Mouse (Mus musculus) frontal cortex, adult 2 months (tissue): ENCODE data around the gene Kctd6. TPM values are rescaled to one million over a fixed set of nuclear protein-coding genes. Genes with fewer than 3 reads are reported as not detected.
A peak's percentile ranks its signal among the peaks of the same experiment; 100 is the strongest.
"Not testable (repeated sequence)": the region's sequence is repeated elsewhere in the genome, so short reads cannot be mapped to it uniquely, and the experiment has no call there.

Experiments used
- DNase-seq, 2 experiments: peaks; one replicate each; pipeline ENCODE4 v3.0.0; 2022; ENCODE audit warnings: low spot score in 1 of 2; ENCODE audit errors: extremely low spot score in 1 of 2
- polyA plus RNA-seq: library from polyadenylated mRNA; depleted of rRNA; stranded (reverse); fragments of >200 nt; gene quantifications from 2 replicates; pipeline ENCODE4 v1.2.3, GENCODE M21; 2012; rRNA removed

Gene Kctd6
- polyA plus RNA-seq, 1 experiment, result 36.3 TPM

- no peak for DNase-seq
These were observed 32.9 kb downstream of the Kctd6 start for GRCm38 (mm10) chr14:8246878-8247277.

GRCm38 (mm10) chr14:8249206-8249605 lies 35.3 kb downstream of the Kctd6 start:
- peak in 1 of 2 experiments; percentile 10 for DNase-seq

DNA sequence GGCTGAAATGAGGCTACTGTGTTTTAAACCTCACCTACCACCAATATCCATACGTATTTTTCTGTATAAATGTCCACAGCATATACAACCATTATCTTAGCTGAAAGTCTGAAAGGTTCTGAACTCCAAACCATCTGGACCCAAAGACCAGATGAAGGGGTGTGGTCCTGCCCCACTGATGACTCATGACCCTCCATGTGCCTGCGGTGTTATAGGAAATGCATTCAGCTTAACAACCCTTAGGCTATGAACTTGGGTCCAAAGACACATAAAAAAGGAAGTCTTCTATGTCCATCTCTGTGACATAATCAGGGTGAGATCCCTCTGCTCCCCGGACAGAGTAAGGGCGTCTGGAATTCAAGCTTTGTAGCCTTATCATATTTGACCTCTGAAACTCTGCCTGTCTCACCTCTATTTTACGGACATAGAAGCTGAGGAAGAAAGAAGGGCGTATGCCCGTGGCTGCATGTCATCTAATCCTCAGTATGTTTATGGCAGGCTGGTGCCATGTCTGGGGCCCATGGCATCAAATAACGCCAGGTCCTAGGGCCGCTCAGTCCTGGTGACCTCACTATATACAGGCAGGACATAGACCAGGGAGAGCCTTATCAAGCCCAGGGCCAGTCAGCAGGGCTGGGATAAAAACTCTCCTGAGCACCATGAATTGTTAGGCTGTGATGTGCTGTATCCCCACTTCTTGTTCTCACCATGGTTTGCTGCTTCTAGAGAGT lies 36.4 kb downstream of the Kctd6 start:
- no peak for DNase-seq

DNA sequence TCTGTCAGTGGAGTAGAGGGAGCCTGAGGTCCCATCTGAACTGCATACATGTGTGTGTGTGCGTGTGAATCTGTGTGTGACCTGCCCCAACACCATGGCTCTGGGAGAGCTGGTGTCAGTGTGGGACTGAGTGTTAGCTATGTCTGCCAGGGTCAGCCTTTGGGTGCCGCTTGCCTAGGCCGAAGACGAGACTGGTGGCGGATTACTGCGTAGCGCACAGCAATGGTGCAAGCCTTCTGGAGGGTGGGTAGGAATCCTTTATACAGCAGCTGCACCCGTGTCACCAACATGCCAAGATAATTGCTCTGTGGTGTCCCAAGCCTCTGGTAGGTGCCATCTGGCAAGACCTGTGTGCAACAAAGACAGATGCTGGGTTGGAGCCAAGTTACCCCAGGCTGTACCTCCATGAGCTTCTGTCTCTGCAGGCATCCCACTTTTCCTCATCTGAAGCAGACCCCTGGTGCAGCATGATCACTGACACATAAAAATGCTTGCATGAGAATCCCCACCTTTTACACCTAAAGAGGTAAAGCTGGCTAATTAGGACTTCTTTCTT lies 37.5 kb downstream of the Kctd6 start:
- DNase-seq, result no peak

DNA sequence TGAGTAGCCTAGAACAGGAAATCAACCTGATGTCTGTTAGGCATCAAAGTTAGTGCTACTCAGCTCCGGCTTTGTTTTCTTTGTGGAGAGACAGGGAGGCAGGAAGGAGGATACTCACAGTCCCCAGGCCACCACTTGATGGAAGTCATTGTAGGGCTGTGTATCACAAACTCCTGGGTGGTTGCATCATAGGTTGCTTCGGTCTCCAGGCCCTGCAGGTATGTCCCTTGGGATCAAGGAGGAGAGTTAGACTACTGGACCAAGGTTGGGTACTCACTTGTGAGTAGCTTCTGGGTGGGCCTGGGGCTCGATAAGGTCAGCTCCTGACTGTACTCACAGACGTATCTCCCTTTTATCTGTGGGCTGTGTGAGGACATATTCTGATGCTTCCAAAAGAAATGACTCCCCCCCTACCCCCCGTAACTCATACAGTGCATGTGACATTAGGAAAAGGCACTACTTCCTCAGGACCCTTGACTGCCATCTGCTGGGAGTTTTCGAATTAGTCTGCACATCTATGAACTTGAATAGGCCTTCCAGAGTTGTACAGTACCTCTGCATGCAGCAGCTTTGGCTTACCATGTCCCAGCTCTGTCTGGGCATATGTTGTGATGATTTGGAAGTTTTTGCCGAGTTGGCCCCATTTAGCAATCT lies 41.3 kb downstream of the Kctd6 start:
- DNase-seq, result peak; percentile 30 to 82

DNA sequence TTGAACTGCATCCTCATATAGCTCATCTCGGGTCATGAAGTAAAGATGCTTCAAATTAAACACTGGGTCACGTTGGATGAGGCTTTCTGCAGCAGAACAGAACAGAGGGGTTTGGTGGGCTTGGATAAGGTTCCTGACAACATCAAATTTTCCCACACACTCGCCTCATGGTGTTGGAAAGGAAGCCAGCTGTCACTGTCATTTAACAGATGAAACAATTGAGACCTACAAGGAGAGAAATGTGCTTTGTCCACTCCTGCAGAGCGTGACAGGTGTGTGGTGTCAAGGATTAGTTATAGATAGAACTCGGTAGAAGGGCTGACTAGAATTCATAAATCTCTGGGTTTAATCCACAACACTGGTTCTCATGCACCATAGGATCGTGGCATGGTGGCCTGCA lies 42.1 kb downstream of the Kctd6 start:
- DNase-seq, result no peak

DNA sequence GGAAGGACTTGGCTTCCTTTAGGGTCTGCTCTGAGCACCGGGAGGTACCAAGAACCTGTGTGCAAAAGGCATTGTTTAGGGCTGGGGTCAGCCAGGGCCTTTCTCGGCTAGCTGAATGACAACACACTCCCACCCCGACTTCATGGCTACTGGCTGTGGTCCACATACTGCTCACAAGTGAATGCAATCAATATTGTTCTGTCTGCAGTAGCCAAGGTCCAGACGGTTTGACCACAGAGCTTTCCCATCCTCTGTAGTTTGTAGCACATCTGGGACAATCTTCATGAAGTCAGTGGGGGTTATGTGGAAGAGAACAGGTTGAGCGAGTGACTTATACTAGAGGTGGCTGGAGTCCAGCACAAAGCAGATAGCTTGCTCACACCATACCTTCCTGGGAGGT lies 42.9 kb downstream of the Kctd6 start:
- no peak for DNase-seq

DNA sequence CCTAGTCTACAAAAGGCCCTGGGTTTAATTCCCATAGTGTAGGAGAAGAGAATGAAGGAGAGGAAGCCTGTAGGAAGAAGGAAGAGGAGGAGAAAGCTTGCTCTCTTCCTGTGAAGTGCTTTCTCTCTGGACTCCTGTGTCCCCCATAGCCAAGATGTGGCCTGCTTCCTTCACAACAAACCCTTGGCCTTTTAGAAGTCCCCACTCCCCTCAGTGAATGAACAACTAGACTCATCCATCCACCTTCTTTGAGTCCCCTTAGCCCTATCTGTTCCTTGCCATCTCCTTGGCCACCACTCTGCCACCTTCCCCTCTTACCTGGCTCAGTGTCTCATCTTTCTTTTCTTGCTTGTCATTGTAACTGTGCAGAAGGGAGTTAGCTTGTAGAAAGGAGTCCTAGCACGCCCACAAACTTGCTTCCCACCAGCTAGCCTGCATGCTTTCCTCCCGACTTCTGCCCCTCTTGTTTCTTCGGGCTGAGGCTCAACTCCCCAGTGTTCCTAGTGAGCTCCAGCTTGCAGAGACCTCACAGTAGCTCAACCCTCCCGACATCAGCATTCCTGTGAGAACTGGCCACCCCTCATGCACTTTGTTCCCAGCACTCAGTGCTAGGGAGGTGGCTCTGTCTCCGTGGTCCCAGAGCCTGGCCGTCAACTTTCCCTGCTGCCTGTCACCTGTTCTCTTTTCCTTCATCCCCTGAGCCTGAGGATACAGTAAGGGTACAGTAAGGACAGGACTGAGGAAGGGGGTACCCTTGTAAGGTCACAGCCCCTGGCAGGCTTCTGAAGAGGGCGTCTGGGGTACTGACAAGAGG lies 43.8 kb downstream of the Kctd6 start:
- no peak for DNase-seq

- no peak for DNase-seq
These were observed 44.3 kb downstream of the Kctd6 start for GRCm38 (mm10) chr14:8258335-8258627.

DNA sequence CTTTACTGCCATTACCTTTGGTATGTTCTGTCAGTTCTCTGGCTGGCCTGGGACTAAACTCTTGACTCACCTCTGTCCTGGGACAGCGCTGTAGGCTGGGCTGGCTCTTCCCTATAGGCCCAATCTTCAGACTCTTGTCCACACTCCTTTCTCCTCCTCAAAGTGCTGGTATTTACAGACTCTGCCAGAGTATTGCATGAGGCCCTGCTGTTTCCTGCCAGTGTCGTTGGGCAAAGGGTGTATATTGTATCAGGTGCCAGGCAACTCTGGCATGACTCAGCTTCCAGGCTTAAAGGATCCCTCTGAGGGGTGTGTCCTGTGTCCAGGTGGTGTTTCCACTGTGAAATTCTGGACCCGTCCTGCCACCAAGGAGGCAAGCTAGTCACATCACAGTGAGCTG lies 44.8 kb downstream of the Kctd6 start:
- DNase-seq, result no peak

GRCm38 (mm10) chr14:8259166-8259565 lies 45.2 kb downstream of the Kctd6 start, which contains the start of gene Acox2:
TSS of gene Acox2 (minus strand) at chr14:8259353.
- no peak for DNase-seq

DNA sequence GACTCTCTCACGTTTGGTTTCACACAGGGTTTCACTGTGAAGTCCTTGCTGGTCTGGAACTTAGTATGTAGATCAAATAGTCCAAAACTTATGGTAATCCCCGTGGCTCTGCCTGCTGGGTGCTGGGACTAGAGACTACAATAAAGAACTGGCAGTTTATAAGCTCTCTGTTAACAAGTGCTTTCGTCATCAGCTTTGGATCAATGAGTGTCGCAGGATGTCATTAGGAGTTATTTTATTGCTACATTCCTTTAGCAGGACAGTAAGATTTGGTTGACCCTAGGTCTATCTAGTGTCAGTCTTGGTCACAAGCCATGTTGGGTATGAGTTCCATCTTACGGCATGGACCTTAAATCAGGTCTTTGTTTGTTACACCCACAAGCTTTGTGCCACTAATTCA lies 46.3 kb downstream of the Kctd6 start:
- DNase-seq, result no peak

DNA sequence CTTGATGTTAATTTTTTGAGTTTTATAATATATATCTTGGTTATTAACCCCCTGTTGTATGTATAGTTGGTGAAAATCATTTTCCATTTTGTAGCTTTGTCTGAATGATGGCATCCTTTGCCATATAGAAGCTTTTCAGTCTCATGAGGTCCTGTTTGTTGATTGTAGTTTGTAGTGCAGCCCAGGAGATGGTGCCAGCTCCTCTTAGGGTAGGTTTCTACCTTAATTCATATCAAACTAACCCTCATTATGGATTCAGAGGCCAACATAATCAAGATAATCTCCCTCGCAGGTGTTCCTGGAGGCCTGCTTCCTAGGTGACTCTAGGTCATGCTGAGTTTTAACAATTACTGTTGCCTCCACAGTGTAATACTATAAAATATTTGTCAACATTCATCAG lies 48.3 kb downstream of the Kctd6 start:
- DNase-seq, result peak in 1 of 2 experiments; percentile 20

DNA sequence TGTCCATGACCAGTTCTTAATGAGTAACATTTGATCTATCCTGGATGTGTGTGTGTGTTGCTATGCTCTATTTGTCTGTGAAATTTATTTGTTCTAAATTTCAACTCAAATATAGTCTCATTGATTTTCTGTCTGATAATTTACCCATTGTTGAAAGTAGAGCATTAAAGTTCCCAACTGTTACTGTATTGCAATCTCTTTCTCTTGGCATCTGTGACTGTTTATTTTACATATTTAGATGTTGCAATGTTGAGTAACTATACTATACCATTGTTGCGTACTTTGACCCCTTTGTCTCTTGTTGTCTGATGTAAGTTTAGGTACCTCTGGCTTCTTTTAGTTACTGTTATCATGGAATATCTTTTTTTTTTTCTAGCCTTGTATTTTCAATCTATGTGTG lies 50.4 kb downstream of the Kctd6 start:
- no peak for DNase-seq

DNA sequence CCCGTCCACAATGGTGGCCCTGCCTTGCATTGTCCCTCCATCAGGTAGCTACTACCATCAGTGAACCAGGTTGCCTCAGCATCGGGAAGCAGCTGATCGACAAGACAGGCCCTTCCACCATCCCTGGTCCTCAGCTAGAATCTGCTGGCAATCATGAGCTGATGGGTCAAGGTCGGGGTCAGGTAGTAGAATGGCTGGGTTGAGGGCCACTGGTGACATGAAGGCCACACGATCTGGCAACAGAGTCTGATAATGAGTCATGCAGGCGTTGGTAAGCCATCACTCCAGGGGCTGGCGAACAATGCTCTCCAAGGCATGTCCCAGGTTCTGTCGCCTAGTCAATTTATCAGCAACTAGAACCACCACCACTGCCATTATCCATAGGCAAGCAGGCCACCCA lies 57.3 kb downstream of the Kctd6 start:
- not testable (repeated sequence) for DNase-seq

Other genes with a start within 250 kb of the Kctd6 start
- 0.08 TPM in 2 replicates for gene Dnase1l3, start 219.6 kb upstream of the Kctd6 start, polyA plus RNA-seq
- 46.4 and 50.4 TPM in 2 replicates for gene Abhd6, start 211.2 kb upstream of the Kctd6 start, polyA plus RNA-seq
- 30.6 and 30.7 TPM in 2 replicates for gene Rpp14, start 133.8 kb upstream of the Kctd6 start, polyA plus RNA-seq
- gene Pxk, start 115.9 kb upstream of the Kctd6 start, polyA plus RNA-seq, result 44.9 and 46.5 TPM in 2 replicates
- gene Pdhb, start 41.1 kb upstream of the Kctd6 start, polyA plus RNA-seq, result 220 and 233 TPM in 2 replicates
- 0.15 and 0.26 TPM in 2 replicates for gene Acox2, start 45.2 kb downstream of the Kctd6 start, polyA plus RNA-seq
- gene Fam107a, start 103.9 kb downstream of the Kctd6 start, polyA plus RNA-seq, result 323 and 391 TPM in 2 replicates
- gene Oit1, start 164.6 kb downstream of the Kctd6 start, polyA plus RNA-seq, result not detected in 2 replicates